Mouse (Mus musculus) brain, embryonic 14.5 days (tissue): Measurements from ENCODE around the gene Coa4. TPM values are rescaled to one million over a fixed set of nuclear protein-coding genes. Genes with fewer than 3 reads are reported as not detected.
A peak's percentile ranks its signal among the peaks of the same experiment; 100 is the strongest.

Experiments used
- DNase-seq: peaks from one replicate; pipeline ENCODE4 v3.0.0-alpha.2; 2011; ENCODE audit warnings: low read depth
- CTCF ChIP-seq: fragments of 200-500 bp; IDR thresholded peaks from 2 replicates; pipeline ENCODE4 v1.5.1; 2012; ENCODE audit warnings: inconsistent platforms, mild to moderate bottlenecking, moderate library complexity, borderline replicate concordance; ENCODE audit not compliant: insufficient read depth, insufficient read length; ENCODE audit errors: extremely low read depth
- POLR2A ChIP-seq: fragments of 200-500 bp; IDR thresholded peaks from 2 replicates; pipeline ENCODE4 v1.6.1; 2012; ENCODE audit warnings: mild to moderate bottlenecking, inconsistent platforms, borderline replicate concordance; ENCODE audit not compliant: poor library complexity, insufficient read depth, insufficient read length, severe bottlenecking; ENCODE audit errors: extremely low read depth
- polyA plus RNA-seq: library from polyadenylated mRNA; depleted of rRNA; stranded (reverse); fragments of >200 nt; gene quantifications from 2 replicates; pipeline ENCODE4 v1.2.3, GENCODE M21; 2012

Coa4 gene
- polyA plus RNA-seq, 1 experiment, result 14.1 TPM

DNA sequence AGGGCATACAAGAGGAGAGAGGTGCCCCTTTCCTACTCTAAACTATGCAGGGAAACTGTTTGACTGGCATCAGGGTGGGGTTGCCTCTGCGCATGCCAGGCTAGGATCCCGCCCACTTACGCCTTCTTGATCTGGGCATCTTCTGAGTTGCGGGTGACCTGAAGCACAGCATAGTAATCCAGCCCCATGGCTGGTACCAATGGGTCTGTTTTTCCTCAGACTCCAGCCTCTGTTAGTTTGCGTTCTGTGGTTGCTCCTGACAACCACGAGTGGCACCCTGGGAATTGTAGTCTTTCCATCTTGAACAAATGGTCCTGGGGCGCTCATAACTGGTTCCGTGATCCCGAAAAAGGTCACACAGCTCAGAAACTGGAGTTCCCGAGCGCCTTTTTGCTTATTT is 22.3 kb upstream of the Coa4 start, which contains the start of gene Dnajb13:
TSS of gene Dnajb13 (minus strand) at position 388 of the 400 bp plus-strand sequence.
- TF ChIP-seq POLR2A, result no peak
- no peak for TF ChIP-seq CTCF
- DNase-seq, result peak; percentile 57

DNA sequence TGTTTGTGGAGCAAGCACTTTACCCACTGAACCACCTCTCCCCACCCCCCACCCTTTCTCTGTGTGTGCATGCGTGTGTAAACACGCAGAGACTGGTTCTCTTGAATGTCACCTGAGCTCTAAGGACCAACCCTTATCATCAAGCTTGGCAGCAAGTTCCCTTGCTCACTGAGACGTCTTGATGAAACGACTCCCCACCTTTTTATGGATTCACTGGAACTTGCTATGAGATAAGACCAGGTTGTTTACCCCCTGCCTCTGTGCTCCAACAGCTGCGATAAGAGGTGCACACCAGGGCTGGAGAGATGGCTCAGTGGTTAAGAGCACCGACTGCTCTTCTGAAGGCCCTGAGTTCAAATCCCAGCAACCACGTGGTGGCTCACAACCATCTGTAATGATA is 16.7 kb upstream of the Coa4 start:
- no peak for DNase-seq
- TF ChIP-seq POLR2A (no peak), CTCF (no peak)

DNA sequence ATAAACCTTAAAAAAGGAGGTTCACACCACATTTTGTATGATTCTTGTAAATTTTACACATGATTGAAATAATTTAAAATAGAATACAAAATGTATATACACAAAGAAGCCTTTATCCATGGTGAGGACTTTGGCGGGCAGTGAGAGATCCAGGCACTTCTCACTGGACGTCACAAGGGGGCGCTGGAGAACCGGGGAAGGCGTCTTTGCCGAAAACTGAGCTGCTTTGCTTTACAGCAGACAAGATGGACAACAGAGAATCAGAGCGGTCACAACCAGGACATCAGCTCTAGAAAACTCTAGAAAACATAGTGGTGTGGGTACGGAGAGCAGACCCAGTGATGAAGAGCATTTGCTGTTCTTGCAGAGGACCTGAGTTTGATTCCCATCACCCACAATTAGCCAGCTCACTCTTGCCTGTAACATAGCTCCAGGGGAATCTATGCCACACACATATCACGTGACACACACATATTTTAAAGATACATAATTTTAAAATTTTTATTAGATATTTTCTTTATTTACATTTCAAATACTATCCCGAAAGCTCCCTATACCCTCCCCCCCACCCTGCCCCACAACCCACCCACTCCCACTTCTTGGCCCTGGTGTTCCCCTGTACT is 16.1 kb upstream of the Coa4 start:
- peak; percentile 90 for DNase-seq
- TF ChIP-seq CTCF (peak; percentile 97), POLR2A (no peak)

DNA sequence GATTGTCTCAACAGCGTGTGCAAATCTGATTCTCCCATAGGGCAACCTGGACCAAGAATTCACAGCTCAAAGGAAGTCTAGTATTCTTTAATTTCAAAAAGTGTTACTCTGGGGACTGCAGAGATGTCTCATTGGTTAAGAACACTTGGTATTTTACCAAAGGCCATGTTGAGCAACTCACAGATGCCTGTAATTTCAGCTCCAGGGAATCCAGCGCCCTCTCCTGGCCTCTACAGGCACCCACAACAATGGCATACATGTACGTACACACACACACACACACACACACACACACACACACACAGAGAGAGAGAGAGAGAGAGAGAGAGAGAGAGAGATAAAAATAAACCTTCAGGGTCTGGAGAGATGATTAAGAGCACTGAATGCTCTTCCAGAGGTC is 14.6 kb upstream of the Coa4 start:
- DNase-seq, result no peak
- TF ChIP-seq POLR2A (no peak), CTCF (no peak)

DNA sequence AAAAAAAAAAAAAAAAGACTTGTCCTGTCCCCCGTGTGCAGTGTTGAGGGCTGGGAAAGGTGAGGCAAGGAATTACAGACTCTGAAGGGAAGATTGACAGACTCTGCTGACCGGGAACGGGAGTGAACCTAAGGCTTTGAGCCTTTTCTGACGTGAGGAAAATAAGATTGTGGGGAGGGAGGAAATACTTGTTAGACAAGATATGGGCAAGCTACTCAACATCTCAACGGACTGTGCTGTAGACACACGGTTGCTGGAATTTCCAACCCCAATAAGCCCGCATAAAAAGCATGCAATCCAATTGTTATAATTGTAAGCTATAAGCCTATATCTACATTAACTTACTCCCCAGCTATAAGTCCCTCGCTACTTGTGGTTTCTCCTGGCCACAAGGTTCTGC is 12.2 kb upstream of the Coa4 start:
- no peak for DNase-seq
- no peak for TF ChIP-seq POLR2A
- TF ChIP-seq CTCF, result no peak

DNA sequence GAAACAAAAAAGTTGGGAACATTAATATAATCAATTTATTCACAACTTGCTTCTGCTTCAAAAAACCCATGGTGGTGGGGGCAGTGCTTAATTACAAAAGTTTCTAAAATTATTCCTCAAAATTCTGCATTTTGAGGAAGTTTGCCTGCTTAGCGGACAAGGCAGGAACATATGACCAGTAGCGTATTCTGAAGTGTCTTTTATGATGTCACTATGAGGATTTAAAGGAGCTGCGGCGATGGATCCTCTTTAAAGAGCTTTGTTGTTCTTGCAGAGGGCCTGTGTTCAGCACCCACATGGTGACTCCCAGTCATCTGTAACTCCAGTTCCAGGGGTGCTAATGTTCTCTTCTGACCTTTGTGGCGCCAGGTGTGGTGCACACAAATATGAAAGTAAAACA is 6.1 kb upstream of the Coa4 start:
- no peak for DNase-seq
- no peak for TF ChIP-seq CTCF
- TF ChIP-seq POLR2A, result no peak

DNA sequence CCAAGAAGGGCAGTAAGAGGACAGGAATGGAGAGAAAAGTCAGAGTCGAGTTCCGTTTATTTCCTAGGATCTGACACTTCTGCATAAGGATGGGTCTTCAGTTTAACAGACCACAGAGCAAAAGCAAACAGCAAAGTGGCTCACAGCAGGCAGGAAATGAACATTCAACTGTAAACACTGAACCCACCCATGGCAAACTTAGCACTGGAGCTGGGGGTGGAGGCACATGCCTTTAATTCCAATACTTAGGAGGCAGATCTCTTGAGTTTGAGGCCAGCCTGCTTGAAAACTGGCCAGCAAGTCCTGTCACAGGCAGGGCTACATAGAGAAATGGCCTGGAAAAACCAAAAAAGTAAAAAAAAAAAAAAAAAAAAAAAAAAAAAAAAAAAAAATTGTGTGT is 3.4 kb upstream of the Coa4 start:
- no peak for DNase-seq
- TF ChIP-seq CTCF (no peak), POLR2A (no peak)

DNA sequence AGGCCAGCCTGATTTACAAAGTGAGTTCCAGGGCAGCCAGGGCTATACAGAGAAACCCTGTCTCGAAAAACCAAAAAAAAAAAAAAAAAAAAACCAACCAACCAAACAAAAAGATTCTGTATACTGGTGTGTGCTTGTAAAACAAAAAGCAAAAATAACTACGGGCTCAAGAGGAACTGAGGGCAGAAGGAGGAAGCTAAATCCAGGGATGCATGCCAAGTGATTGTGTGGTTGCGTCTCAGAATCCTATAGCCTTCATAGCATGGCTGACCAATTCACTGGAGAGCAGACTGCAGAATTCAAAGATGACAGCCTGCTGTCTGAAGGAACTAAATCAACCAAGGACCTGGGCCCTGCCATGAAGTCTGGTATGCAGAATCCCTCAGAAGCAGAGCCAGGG is 2.7 kb upstream of the Coa4 start:
- DNase-seq, result no peak
- no peak for TF ChIP-seq CTCF

DNA sequence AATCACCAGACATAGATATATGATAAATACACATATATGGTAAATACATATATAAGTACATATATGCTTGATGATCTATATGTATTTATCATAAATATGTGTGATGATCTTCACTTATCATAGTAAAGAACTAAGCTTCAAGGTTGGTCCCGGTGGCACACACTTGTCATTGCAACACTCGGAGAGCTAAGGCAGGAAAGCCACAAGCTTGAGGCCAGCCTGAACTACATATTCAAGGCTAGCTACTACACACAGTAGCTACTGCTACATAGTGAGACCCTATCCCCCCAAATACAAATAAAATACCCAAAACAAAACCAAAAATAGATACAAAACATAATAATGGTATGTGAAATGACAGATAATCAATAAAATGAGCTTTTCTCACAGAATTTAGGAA is 1.0 kb upstream of the Coa4 start:
- TF ChIP-seq POLR2A, result no peak
- no peak for TF ChIP-seq CTCF
- no peak for DNase-seq

DNA sequence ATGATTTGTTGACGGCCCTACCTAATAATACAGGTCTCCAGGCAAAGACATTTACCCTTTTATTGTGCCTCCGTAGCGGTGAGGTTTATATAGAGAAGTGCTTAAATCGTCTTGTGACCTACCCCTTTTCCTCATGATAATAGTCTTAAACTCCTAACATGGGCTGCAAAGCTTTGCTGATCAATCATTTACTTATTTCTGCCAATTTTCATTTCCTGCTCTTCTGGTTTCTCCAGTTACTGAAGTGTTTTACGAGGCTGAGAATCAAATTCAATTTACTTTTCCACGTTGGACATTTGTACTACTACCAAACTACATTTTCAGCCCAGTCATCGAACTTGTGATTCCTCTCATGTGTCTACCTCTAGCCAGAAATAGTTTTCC is 640 bp downstream of the Coa4 start:
- DNase-seq, result no peak
- TF ChIP-seq POLR2A (no peak), CTCF (no peak)

DNA sequence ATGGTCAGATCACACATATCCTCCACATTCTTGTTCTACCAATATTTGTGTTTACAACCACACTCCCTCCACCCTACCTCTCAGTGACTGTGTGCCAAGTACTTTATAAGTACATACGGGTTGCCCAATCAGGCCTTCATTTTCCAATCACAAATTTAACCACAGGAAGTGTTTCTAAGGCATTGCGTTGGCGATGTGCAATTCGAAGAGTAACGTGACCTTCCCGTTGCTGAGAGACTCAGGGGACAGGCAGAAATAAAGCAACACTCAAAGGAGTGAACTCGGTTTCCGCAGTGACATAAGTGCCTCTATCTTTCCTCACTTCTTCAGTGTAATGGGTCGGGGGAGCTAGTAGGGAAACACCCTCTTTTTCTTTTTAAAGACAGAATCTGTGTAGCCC is 2.6 kb downstream of the Coa4 start:
- TF ChIP-seq POLR2A (no peak), CTCF (no peak)
- no peak for DNase-seq

DNA sequence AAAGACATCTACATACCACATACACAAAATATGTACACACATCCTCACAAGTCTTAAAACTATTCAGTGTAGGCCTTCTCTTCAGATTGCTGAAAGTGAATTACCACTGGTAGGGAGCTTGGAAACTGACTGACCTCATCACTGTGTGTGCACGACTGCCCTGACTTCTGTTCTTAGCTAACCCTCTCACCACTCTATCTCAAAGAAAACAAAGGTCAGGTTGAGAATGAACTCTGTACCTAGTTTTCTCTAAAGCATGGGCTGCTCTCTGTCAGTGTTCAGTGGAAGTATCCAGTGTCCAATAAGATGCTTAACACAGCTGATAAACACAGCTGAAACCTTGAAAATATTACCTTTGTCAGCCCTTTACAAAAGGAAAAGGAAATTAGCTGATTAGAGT is 7.6 kb downstream of the Coa4 start:
- no peak for TF ChIP-seq CTCF
- no peak for TF ChIP-seq POLR2A
- no peak for DNase-seq

DNA sequence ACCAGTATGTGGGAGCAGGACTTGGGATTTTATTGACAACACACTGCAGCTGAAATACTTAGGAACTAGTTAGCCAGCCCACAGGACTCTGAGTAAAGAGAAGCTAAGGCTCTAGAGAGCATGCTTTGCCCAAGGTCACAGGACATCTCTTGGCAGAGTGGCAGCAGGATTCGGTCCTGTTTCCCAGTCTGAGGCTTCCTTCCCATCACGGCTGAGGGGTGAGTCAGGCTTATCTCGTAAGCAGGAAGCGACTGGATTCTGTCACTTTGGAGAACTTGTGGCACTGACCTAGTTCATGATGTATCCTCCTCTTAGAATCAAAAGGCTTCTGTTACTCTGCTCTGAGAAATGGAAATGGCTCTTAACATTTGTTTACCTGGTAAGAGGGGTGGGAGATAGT is 10.8 kb downstream of the Coa4 start:
- TF ChIP-seq CTCF, result no peak
- TF ChIP-seq POLR2A, result no peak
- DNase-seq, result no peak

DNA sequence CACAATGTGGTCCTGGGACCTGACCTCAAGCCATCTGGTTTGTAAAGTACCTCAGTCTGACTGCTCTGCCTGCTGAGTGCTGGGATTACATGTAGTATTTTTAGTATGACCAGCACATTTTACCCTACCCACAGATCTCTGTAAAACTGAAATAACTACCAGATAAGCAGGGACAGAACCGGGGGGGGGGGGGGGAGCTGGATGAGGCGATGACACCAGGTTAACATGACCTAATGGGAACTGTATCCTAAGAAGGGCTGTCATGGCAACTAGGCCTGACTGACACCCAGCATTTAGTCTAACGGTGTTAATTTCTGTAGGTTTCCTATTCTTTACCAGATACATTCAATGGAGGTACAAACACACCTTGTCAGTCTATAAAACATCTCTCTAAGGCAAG is 12.9 kb downstream of the Coa4 start:
- TF ChIP-seq CTCF, result no peak
- TF ChIP-seq POLR2A, result no peak
- no peak for DNase-seq
